Mouse (Mus musculus) thymus, adult 2 months (tissue): ENCODE data around the gene AC140267.1.

ENCODE experiments used
- CTCF ChIP-seq: fragments of 200-500 bp; IDR thresholded peaks from 2 replicates; pipeline ENCODE4 v1.5.1; 2012; ENCODE audit warnings: mild to moderate bottlenecking, control low read depth, low read length, moderate library complexity, borderline replicate concordance; ENCODE audit not compliant: control insufficient read depth, poor library complexity, insufficient read depth; ENCODE audit errors: extremely low read depth
- POLR2A ChIP-seq: fragments of 200-500 bp; IDR thresholded peaks from 2 replicates; pipeline ENCODE4 v1.6.1; 2012; ENCODE audit warnings: mild to moderate bottlenecking, low read length, control low read depth, moderate library complexity; ENCODE audit not compliant: control insufficient read depth, poor library complexity, insufficient read depth; ENCODE audit errors: extremely low read depth

DNA sequence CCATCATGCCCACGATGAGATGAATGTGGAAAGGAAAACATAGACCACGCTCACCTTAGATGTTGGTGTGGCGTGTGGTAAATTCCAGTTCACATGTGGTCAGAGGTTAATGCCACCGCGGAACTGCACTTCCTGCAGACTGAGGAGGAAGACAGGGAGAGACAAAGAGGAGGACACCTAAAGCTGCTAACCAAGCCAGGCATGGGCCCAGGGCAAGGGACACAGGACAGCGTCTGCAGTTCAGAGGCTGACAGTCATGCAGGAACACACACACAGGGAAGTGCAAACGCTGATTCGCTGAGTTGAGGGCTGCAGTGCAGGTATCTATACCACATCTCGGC, 19.2 kb upstream of the AC140267.1 start:
- TF ChIP-seq POLR2A = no peak
- TF ChIP-seq CTCF = no peak
